Mouse (Mus musculus): ENCODE measurements around the gene Lce1m.
A peak's percentile ranks its signal among the peaks of the same experiment; 100 is the strongest.
"Not testable (repeated sequence)": the region's sequence is repeated elsewhere in the genome, so short reads cannot be mapped to it uniquely, and the experiment has no call there.

The Lce1m gene

GRCm38 (mm10) chr3:93018960-93019359, at the start of gene Lce1m:
Gene Lce1m, minus strand, starts transcription at chr3:93019060.
- no peak for DNase-seq (ENCODE audit: low read depth, low spot score)

GRCm38 (mm10) chr3:93068523-93068922, 49.7 kb upstream of the Lce1m start, which contains the start of gene Gm4858:
Gene Gm4858, plus strand, starts transcription at chr3:93068823.
- not testable (repeated sequence) for DNase-seq (ENCODE audit: low read depth, low spot score)

GRCm38 (mm10) chr3:93052826-93053474, 34.1 kb upstream of the Lce1m start:
- DNase-seq (ENCODE audit: low read depth, low spot score): peak; percentile 77

- DNase-seq (ENCODE audit: low read depth, low spot score): peak; percentile 64
Observed at GRCm38 (mm10) chr3:93050182-93050581, 31.3 kb upstream of the Lce1m start.

GRCm38 (mm10) chr3:93031450-93031849, 12.6 kb upstream of the Lce1m start:
- peak; percentile 64 for DNase-seq (ENCODE audit: low read depth, low spot score)

- DNase-seq (ENCODE audit: low read depth, low spot score): no peak
Observed at GRCm38 (mm10) chr3:93025486-93025885, 6.6 kb upstream of the Lce1m start.

GRCm38 (mm10) chr3:93023411-93024184, 4.7 kb upstream of the Lce1m start:
- DNase-seq (ENCODE audit: low read depth, low spot score): no peak

- no peak for DNase-seq (ENCODE audit: low read depth, low spot score)
Observed at GRCm38 (mm10) chr3:93021171-93021570, 2.3 kb upstream of the Lce1m start.

- DNase-seq (ENCODE audit: low read depth, low spot score): peak; percentile 85
Observed at GRCm38 (mm10) chr3:93015460-93016104, 3.3 kb downstream of the Lce1m start, which contains the start of gene Crct1. Gene Crct1, minus strand, starts transcription at chr3:93015687.

GRCm38 (mm10) chr3:93014871-93015270, 4.0 kb downstream of the Lce1m start:
- no peak for DNase-seq (ENCODE audit: low read depth, low spot score)

- peak; percentile 80 for DNase-seq (ENCODE audit: low read depth, low spot score)
Observed at GRCm38 (mm10) chr3:93014378-93014801, 4.5 kb downstream of the Lce1m start.

- no peak for DNase-seq (ENCODE audit: low read depth, low spot score)
Observed at GRCm38 (mm10) chr3:93002843-93003242, 16.0 kb downstream of the Lce1m start.

- no peak for DNase-seq (ENCODE audit: low read depth, low spot score)
Observed at GRCm38 (mm10) chr3:93000621-93001020, 18.2 kb downstream of the Lce1m start.

- peak; percentile 69 for DNase-seq (ENCODE audit: low read depth, low spot score)
Observed at GRCm38 (mm10) chr3:92998691-92999090, 20.2 kb downstream of the Lce1m start.

GRCm38 (mm10) chr3:92991926-92992325, 26.9 kb downstream of the Lce1m start, which contains the start of gene Lce3f:
Gene Lce3f, plus strand, starts transcription at chr3:92992226.
- DNase-seq (ENCODE audit: low read depth, low spot score): no peak

- no peak for DNase-seq (ENCODE audit: low read depth, low spot score)
Observed at GRCm38 (mm10) chr3:92978484-92978883, 40.4 kb downstream of the Lce1m start.
